Mouse (Mus musculus) myocyte (in vitro differentiated cells): ENCODE measurements around the gene Fam241a.
A peak's percentile ranks its signal among the peaks of the same experiment; 100 is the strongest.

Experiments used
- CEBPB ChIP-seq: IDR thresholded peaks from 2 replicates; pipeline ENCODE4 v1.6.1; 2011; ENCODE audit warnings: mild to moderate bottlenecking, moderate library complexity; ENCODE audit not compliant: poor library complexity, insufficient read depth, severe bottlenecking
- E2F4 ChIP-seq: IDR thresholded peaks from one replicate; pipeline ENCODE4 v1.6.1; 2011; ENCODE audit warnings: mild to moderate bottlenecking, control low read depth, moderate library complexity; ENCODE audit not compliant: insufficient read depth
- MAX ChIP-seq: IDR thresholded peaks from one replicate; pipeline ENCODE4 v1.6.1; 2011; ENCODE audit warnings: low read depth, mild to moderate bottlenecking, control low read depth
- MYOD1 ChIP-seq, 3 experiments: IDR thresholded peaks; one replicate each; pipeline ENCODE4 v1.6.1; 2011; ENCODE audit warnings: control low read depth in 2 of 3, low read depth in 2 of 3, mild to moderate bottlenecking in 2 of 3, moderate library complexity in 1 of 3; ENCODE audit not compliant: insufficient read length in 2 of 3, control insufficient read depth in 1 of 3
- MYOG ChIP-seq, 3 experiments: IDR thresholded peaks; one replicate each; pipeline ENCODE4 v1.6.1; 2011; ENCODE audit warnings: control low read depth in 2 of 3, low read depth in 2 of 3, mild to moderate bottlenecking in 2 of 3; ENCODE audit not compliant: insufficient read length in 2 of 3, control insufficient read depth in 1 of 3, insufficient read depth in 1 of 3
- POLR2A ChIP-seq: IDR thresholded peaks from one replicate; pipeline ENCODE4 v1.6.1; 2011; ENCODE audit warnings: low read depth, mild to moderate bottlenecking, control low read depth, moderate library complexity; ENCODE audit not compliant: insufficient read length
- POLR2AphosphoS2 ChIP-seq: IDR thresholded peaks from one replicate; pipeline ENCODE4 v1.6.1; 2011; ENCODE audit warnings: low read depth, control low read depth; ENCODE audit not compliant: insufficient read length
- REST ChIP-seq: IDR thresholded peaks from one replicate; pipeline ENCODE4 v1.6.1; 2011; ENCODE audit warnings: mild to moderate bottlenecking, control low read depth, moderate library complexity; ENCODE audit not compliant: insufficient read depth, insufficient read length
- SRF ChIP-seq: IDR thresholded peaks from one replicate; pipeline ENCODE4 v1.6.1; 2011; ENCODE audit warnings: low read depth; ENCODE audit not compliant: control insufficient read depth, insufficient read length
- TCF12 ChIP-seq: IDR thresholded peaks from one replicate; pipeline ENCODE4 v1.6.1; 2011; ENCODE audit warnings: mild to moderate bottlenecking, control low read depth; ENCODE audit not compliant: poor library complexity, insufficient read depth, severe bottlenecking
- TCF3 ChIP-seq: IDR thresholded peaks from one replicate; pipeline ENCODE4 v1.6.1; 2011; ENCODE audit warnings: low read depth, control low read depth; ENCODE audit not compliant: insufficient read length
- USF1 ChIP-seq: IDR thresholded peaks from one replicate; pipeline ENCODE4 v1.6.1; 2011; ENCODE audit warnings: low read depth, mild to moderate bottlenecking, control low read depth, moderate library complexity

- TF ChIP-seq POLR2AphosphoS2 = no peak
- TF ChIP-seq MYOD1 (IDR thresholded peaks at IDR 0.05; ENCODE audit: control insufficient read depth in 1 of 3, insufficient read length in 2 of 3, low read depth in 2 of 3) = peak in 2 of 3 experiments; percentile 60 to 75
- TF ChIP-seq CEBPB = no peak
- TF ChIP-seq USF1 = no peak
- no peak for TF ChIP-seq POLR2A
- no peak for TF ChIP-seq TCF12
- no peak for TF ChIP-seq E2F4
- peak in 1 of 3 experiments; percentile 73 for TF ChIP-seq MYOG (IDR thresholded peaks at IDR 0.05; ENCODE audit: control insufficient read depth in 1 of 3, insufficient read depth in 1 of 3, insufficient read length in 2 of 3, low read depth in 2 of 3)
- no peak for TF ChIP-seq MAX
- TF ChIP-seq SRF = no peak
- no peak for TF ChIP-seq REST
- TF ChIP-seq TCF3 = no peak
Measured at GRCm38 (mm10) chr3:127926635-127927183, 30.6 kb upstream of the Fam241a start.
